Mouse (Mus musculus) ES-E14 (cell line): ENCODE data around the gene Lin7b.

Experiments used
- HCFC1 ChIP-seq: IDR thresholded peaks from 2 replicates; pipeline ENCODE4 v1.6.1; 2012; ENCODE audit warnings: low read length, inconsistent platforms, borderline replicate concordance; ENCODE audit not compliant: insufficient read depth
- ZC3H11A ChIP-seq: IDR thresholded peaks from 2 replicates; pipeline ENCODE4 v1.6.1; 2012; ENCODE audit warnings: low read depth, mild to moderate bottlenecking, inconsistent platforms, low read length, borderline replicate concordance
- ZNF384 ChIP-seq: IDR thresholded peaks from 2 replicates; pipeline ENCODE4 v1.6.1; 2012; ENCODE audit warnings: low read depth, low read length, inconsistent platforms

- TF ChIP-seq ZNF384 (no peak), ZC3H11A (no peak), HCFC1 (no peak)
These were observed 44.6 kb downstream of the Lin7b start for GRCm38 (mm10) chr7:45325800-45326199.
